Mouse (Mus musculus): Measurements from ENCODE around the gene Gstcd. TPM values are rescaled to one million over a fixed set of nuclear protein-coding genes. Genes with fewer than 3 reads are reported as not detected.

Gstcd gene
- total RNA-seq, 2 experiments from 2014 or later: 8.1 to 9.1 TPM

DNA sequence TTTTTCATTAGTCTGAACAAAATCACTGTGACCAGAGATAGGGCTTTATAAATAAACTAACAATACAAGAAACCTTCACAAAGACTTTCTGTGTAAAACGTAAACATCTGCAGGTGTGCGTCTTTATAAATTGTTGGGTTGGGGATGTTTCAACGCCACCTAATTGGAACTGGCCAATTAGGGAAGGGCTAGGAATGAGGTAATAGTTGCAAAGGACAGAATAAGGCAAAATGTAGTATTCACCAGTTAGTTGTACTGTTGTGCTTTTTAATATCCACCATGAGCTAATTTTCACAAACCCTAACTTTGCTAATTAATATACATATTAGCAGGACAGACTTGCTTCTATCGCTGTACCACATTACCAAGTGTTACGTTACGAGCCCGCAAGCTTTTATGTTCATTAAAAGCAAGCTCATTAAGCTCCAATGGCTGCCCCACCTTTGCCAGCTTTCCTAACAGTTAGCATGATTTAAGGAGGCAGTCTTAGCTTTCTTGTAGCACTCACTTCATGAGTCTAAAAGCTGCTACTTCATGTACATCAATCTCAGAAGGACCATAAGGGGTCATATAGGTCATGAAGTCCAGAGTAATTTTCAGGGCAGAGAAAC, 58.6 kb downstream of the Gstcd start:
- no peak for DNase-seq (ENCODE audit: extremely low spot score in 1 of 2, low spot score in 1 of 2)

DNA sequence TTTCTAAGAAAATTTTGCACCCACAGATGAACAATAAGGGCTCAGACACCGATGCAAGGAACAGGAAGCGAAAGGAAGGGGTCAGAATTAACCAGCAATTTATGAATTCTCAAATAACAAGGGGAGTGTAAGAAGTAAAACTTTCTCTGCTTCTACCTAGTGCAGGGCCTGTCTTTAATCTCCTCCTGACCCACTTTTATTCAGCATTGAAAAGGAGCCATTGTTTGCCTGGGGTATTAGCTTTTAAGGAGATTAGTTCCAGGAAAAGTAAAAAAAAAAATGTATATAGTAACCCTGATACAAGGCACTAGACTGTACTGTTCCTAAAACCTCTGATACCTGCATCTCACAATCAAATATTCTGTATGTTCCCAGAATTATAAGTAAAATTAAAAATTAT, 64.9 kb downstream of the Gstcd start:
- no peak for DNase-seq (ENCODE audit: extremely low spot score in 1 of 2, low spot score in 1 of 2)

DNA sequence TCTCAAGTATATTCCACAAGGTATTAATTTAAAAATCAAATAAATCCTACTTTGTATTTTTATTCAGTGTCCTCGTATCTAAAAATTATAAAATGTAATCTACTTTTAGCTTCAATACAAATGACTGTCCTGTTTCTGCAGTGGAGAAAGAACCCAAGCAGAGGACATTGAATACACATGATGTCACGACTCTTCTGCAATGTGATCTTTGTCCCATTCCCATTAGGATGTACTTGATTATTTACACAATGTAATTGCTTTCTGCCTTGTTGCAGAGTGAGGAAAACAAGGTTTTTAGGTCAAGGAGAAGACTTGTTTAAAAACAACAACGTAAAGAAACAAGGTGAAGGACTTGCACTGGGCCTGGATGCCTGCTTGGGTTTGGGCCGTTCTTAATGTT, 84.6 kb downstream of the Gstcd start:
- DNase-seq (ENCODE audit: extremely low spot score in 1 of 2, low spot score in 1 of 2): no peak

DNA sequence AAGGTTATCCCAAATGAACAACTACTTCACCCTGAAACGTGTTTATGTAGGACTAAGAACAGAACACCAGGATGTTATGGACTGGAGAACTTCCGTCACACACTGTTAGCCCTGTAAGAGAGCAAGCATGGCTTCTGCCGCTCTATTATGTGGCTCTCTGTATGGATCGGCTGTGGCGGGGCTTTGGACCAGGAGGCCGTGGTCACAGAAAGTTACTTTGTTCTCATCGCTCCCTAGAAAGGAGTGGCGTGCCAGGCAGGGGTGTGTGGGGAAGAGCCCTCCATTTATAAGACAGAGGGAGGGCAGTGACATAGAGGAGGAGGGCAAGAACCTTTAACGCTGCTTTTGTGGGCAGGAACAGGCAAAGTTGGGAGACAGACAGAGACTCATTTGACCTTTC, 95.5 kb downstream of the Gstcd start:
- DNase-seq (ENCODE audit: extremely low spot score in 1 of 2, low spot score in 1 of 2): no peak

DNA sequence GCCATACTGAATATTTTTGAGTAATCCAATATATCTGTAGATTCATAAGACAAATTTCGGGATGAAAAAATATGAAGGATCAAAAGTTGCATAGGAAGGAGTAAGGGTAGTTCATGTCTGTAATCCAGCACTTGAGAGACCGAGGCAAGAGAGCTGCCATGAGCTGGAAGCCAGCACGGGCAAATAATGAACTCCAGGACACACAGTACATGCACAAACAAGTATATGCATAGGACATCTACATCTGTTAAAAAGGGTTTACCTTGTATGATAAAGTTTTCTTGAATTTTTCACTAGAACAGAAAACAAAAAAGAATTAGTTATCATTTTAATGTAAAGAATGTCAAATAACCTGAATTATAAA, 95.9 kb downstream of the Gstcd start:
- DNase-seq (ENCODE audit: extremely low spot score in 1 of 2, low spot score in 1 of 2): no peak

DNA sequence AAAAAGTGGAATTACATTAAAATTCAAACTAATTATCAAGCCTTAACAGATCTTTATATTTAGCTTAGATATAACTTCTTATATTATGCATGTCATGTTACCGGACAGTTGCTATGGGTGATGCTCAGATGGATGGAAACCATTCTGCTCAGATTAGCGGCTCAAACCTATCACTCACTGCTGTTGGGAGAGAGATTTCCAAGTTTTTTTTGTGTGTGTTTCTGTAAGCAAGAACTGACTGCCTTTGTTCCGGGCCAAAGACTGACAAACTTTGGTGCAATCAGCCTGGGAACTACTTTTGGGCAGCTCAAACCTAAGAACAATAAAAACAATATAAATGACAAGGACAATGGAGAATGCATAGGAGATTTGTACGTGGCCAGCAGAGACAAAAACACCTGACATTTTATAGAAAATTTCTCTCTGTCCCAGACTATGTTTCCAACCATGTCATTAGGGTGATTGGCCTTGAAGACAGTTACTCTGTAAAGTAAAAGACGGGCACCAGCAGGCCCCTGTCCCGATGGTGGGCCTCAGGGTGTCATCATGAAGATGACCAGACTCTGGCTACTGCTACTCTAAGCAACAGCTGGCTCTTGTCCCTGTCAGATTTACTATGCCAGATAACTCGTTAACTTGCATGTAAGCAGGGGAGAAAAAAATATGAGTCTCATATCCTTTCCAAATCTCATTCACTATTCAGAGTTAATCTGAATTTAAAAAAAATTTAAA, 96.5 kb downstream of the Gstcd start:
- no peak for DNase-seq (ENCODE audit: extremely low spot score in 1 of 2, low spot score in 1 of 2)

DNA sequence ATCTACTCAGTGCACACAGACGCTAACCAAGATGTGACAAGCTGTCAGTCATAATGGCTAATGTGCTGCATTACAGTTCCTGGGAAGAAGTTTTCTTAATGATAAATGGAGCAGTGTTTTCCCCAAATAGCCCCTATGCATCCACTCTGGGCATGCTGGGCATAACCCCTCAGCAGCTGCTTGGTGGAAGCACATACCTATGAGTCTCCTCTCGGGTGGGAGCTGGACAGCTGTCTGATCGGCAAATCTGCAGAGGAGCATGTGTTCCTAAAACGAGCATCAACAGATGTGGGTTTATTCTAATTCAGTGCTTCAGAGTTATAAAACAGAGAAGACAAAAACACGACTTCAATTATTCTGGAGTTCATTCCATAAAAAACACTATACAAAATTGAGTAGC, 105.6 kb downstream of the Gstcd start:
- peak in 1 of 2 experiments; percentile 16 for DNase-seq (ENCODE audit: extremely low spot score in 1 of 2, low spot score in 1 of 2)

DNA sequence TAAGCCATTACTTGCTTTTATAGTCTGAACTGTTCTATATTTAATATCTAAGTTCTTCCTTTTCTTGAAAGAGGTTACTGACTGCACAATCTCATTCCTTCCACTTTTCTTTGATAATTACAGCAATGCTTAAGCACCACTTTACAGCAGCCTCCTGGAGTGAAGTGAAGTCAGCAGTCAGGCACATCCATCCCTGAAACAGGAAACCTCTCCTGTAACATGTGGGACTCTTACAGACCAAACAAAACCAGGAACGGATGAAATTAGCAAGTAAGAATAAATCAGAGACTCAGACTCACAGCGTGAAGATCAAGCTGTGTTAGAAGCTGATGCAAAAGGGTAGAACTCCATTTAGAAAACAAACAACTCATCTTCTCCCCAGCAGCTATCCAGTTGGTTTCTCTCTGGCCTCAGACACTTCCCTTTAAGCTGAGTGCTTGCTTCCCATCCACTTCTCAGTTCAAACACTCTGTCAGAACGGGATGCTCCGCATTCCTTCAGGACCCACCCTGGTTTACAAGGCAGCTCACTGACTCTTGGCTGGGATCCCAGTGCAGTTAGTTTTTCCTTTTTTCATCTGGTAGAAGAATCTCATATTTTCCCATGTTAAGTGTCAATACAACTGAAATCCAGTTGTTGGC, 107.9 kb downstream of the Gstcd start:
- DNase-seq (ENCODE audit: extremely low spot score in 1 of 2, low spot score in 1 of 2): no peak

DNA sequence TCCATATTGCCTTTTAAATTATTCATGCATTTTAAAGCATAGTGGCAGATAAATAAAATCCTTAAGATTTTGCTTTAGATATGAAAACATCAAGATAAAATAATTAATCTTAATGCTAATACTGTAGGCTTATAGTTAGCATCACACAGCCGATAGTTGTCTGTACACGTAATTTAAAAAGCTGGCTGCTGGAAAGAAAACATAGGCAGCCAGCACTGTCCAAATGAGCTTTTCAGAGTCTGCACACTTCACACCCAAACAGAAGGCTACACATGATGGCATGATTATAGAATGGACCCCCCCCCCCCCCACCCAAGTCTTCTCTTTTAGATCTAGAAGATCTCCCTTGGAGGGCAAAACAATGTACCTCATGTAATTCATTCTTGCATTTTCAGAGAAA, 109.9 kb downstream of the Gstcd start:
- no peak for DNase-seq (ENCODE audit: extremely low spot score in 1 of 2, low spot score in 1 of 2)

DNA sequence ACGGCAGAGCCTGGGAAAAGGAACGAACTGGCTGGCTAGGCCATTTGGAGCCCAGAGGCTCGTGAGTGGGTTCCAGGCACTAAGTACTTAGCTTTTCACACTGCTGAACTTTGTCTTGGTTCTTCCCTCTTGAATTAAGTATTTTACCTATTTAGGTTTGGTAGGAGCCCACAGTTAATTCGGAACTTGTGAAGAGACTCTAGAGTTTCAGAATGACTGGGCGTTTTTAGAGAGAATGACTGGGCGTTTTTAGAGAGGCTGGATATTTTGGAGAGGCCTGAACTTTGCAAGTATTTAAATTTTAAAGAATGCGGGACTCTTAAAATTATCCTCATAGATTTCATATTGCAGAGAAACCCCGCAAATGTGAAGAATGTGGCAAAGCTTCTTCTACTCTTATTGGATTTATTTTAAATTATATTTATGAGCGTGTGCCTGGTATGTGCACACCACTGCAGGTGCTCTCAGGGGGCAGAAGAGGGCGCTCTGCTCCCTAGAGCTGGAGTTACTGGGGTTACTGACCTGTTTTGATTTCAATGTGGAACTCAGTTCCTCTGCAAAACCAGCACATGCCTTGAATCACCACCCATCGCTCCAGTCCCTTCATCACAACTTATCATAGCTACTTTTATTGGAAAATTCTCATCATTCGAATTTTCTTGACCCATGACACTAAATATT, 111.9 kb downstream of the Gstcd start:
- DNase-seq (ENCODE audit: extremely low spot score in 1 of 2, low spot score in 1 of 2): no peak

DNA sequence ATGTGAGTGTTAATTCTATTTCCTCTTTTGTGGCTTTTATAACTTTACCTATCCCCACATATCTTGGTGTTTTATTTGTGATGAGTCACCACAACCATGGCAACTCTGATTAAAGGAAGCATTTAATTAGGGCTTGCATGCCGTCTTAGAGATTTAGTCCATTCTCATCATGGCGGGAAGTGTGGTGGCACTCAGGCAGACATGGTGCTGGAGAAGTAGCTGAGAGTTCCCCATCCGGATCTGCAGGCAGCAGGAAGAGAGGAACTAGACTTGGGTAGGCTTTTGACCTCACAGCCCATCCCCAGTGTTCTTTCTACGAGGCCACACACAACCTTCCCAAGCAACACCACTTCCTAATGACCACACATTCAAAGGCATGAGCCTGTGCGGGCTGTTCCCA, 125.6 kb downstream of the Gstcd start:
- DNase-seq (ENCODE audit: extremely low spot score in 1 of 2, low spot score in 1 of 2): no peak

DNA sequence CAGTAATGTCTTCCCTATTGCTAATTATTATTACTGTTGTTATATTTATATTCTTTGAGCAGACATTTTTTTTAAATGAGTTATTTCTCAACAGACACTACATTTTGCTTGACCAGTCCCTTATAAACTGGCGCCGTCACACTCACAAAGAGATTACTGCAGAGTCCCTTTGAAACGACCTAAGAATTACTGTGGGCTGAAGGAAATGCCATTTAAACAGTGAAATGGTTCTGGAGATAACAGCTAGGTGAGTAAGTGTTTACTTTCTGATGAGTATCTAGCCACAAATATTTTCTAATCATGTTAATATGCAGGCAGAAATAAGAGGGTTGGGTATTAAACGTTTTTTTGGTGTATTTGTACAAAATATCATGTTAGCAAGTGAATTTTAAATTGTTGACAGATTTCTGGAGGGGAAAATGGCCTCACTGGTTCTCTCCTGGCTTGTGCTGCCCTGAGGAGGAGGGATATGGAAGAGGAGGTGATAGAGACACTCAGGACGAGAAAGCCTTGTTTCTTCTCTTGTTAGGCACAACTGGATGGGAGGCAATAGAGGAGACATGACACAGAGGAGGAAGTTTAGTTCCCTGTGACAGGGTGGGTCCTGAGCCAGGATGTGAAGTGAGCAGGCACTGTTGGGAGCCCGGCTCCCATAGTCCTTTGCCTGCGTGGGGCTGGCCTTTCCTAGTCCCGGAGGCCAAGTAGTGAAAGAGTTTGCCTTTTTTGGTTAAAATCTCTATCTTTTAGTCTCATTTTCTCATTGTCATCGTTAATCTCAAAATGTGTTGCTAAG, 126.9 kb downstream of the Gstcd start:
- no peak for DNase-seq (ENCODE audit: extremely low spot score in 1 of 2, low spot score in 1 of 2)

DNA sequence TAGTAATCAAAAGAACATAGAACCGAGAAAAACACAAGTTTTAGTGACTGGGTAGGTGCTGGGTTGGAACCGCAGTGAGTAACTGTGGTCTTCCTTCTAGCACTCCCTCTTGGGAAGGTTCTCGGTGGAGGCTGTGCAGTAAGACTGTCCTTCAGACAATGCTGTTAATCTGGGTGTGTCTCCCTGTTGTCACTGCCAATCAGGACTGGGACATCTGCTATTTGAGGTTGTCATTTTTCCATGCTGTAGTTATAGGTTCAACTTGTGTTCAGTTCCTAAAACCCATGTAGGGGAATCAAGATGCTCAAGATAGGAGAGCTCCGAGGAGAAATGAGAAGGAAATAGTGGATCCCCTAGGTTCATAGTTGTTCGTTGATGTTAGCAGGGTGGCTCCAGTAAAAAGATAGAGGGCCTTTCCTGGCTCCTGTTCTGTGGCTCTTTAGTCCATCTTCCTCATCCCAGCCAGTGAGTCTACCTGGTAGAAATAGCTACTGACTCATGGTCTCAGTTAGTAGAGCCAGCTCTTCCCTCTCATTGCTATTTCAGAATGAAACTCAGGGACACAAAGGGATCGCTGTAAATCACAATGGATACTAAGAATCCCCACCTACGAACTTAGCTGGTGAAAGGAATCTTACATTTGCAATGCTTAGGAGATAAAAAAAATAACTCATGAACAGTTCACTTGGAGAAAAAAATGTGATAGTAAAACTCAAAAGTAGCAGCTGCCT, 129.0 kb downstream of the Gstcd start:
- no peak for DNase-seq (ENCODE audit: extremely low spot score in 1 of 2, low spot score in 1 of 2)

DNA sequence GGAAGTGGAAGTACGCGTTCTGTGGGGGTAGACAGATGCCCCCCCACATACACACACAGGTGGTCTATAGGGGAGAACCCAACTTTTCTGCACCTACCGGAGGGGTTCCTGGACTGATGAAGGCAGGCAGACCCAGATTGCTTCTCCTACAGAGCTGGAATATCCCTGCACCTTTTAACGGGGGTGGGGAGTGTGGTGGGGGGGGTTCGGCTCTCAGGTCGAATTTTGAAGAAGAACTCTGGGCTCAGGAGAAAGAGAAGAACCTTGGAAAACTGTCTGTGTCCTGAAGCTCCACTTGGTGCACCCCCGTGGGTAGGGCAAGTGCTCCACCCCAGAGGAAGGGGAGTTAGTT, 141.3 kb downstream of the Gstcd start:
- DNase-seq (ENCODE audit: extremely low spot score in 1 of 2, low spot score in 1 of 2): no peak

DNA sequence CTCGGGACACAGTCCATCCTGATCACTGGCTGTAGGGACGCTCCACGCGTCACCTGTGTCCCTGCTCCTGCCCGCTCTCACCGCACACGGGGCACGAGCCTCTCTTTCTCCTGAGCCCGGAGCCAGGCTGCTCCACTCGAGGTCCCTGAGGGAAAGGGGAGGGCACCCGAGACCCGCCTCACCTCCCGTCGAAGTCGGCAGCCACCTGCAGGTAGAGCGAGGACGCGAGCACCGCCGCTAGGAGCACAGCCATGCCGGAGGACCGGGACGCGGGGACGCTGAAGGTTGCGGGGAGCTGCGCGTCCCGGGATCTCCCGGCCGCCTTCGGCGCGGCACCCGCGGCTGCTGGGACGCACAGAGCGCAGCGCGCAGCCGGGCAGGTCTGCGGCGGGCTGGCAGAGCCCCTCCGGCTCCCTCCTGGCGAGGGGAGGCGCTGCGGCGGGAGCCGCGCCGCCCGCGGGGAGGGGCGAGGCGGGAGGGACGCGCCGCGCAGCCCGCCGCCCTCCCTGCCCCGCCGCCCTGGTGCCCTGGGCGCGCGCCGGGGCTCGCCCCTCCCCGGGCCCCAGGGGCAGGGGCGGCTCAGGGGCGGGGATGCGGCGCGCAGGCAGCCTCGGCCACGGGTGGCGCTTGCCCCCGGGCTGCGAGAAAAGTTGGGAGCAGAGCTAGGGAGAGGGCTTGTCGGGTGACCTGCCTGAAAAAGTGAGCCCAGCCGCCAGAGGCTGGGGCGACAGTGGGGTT, 141.9 kb downstream of the Gstcd start, which contains the start of gene Npnt:
Gene Npnt, minus strand, starts transcription at position 501 of the 738 bp plus-strand sequence.
- peak; percentile 20 to 28 for DNase-seq (ENCODE audit: extremely low spot score in 1 of 2, low spot score in 1 of 2)

DNA sequence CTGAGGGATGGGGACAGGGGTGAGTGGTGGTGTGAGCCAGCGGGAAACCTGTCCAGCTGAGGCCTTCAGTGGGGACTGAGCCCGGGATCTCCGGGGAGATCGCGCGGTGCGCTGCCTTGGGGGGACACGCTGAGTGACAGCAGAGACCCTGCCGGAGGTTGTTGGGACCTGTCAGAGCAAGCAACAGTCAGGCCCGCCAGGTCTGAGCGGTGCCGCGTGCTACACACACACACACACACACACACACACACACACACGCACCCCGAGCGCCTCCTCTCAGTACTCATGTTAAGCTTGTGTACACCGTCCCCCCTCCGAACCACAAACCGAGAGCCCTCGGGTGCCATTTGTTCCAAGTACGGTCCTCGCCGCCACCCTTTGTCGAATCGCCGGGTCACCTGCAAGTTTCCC, 142.4 kb downstream of the Gstcd start:
- DNase-seq (ENCODE audit: extremely low spot score in 1 of 2, low spot score in 1 of 2): peak; percentile 12 to 16

DNA sequence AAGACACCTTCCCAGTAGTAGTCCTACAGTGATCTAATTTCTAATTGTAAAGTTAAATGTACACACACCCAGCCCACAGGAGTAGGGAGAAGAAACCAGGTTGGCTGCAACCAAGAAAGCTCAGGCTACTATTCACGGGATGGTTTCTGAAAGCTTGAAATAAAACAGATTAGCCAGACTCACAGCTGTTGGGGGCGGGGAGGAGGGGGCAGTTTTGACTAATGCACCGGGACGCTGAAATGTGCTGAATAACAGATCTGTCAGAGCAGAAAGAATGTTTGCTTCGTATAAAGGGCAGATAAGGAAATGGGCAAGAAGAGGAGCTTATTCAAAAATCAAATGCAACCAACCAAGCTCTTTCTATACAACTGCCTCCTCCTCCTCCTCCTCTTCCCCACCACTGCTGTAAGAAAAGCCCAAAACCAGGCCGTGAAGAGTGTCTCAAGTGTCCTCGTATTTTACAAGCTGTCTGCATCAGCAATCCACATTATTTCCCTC, 143.5 kb downstream of the Gstcd start:
- no peak for DNase-seq (ENCODE audit: extremely low spot score in 1 of 2, low spot score in 1 of 2)

DNA sequence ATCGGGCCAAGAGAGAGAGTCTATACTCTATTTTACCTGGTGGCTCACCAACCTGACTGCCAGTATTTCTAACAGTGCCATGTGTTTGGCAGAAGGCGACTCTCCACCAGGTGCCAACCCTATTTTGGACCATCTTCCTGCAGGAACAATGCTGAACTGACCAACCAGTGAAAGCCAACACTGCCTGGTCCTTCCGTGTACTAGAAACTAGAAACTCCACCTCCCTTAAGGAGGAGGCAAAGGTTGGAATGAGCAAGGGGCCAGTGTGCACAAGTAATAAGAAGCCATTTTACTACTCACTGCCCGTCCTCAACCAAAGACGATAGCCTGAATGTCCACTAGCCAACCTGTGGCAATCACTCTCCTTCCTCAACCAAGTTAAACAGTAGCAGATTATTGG, 145.7 kb downstream of the Gstcd start:
- no peak for DNase-seq (ENCODE audit: extremely low spot score in 1 of 2, low spot score in 1 of 2)

DNA sequence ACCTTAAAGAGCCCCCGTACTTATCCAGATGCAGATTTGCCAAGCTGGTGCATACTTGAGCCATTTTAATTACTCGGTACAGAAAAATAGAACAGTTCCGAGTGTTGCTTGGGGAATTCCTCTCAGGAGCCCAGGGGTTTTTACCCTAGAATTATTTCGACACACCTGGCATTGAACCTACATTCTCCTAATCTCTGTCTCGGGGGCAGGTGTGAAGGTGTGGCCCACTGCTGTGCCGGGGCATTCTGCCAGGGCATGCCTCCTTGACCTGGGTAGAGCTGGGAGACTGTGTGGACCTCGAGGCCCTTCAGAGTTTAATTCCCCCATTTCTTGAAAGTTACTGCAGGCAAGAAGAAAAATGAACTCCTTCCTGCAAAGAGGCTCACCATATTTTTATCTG, 146.2 kb downstream of the Gstcd start:
- no peak for DNase-seq (ENCODE audit: extremely low spot score in 1 of 2, low spot score in 1 of 2)
